Mouse (Mus musculus): ENCODE data around the gene Zfp93. TPM values are rescaled to one million over a fixed set of nuclear protein-coding genes. Genes with fewer than 3 reads are reported as not detected.

Zfp93 gene
- polyA plus RNA-seq, 2 experiments: 0.58 to 0.75 TPM

- no peak for TF ChIP-seq CTCF (IDR thresholded peaks at IDR 0.05; ENCODE audit: low read depth)
- TF ChIP-seq EP300 (IDR thresholded peaks at IDR 0.05; ENCODE audit: low read depth): no peak
- Histone ChIP-seq H3K36me3 (replicated peaks; ENCODE audit: control insufficient read depth, insufficient read depth, low read depth) (no peaks in the 10 kb centered on the region), H3K27ac (no peak overlapping the region), H3K4me2 (ENCODE audit: low read depth) (no peak overlapping the region), H3K9me3 (ENCODE audit: control insufficient read depth, low read length) (no peaks in the 10 kb centered on the region), H3K27me3 (ENCODE audit: control insufficient read depth, insufficient read depth, low read length) (no peaks in the 10 kb centered on the region), H3K4me3 (ENCODE audit: insufficient read depth in 1 of 2, low read depth in 2 of 2, low read length in 2 of 2) (no peak overlapping the region), H3K4me1 (replicated peaks; ENCODE audit: control insufficient read depth in 2 of 2, insufficient read depth in 2 of 2, low read length in 1 of 2) (peaks cover 0 to 9% of the 10 kb centered on the region in 2 experiments; a peak in 2 of 4 replicates), H3K9ac (replicated peaks) (no peak overlapping the region)
- no peak for ATAC-seq (ENCODE audit: insufficient read depth)
- WGBS (ENCODE audit: insufficient replicate concordance): 23% methylated on average over 6 of the region's 6 CpGs
- DNase-seq (ENCODE audit: low read depth in 3 of 3, low spot score in 3 of 3): no peak
Measured at GRCm38 (mm10) chr7:24318942-24319341, 48.7 kb downstream of the Zfp93 start.

DNA sequence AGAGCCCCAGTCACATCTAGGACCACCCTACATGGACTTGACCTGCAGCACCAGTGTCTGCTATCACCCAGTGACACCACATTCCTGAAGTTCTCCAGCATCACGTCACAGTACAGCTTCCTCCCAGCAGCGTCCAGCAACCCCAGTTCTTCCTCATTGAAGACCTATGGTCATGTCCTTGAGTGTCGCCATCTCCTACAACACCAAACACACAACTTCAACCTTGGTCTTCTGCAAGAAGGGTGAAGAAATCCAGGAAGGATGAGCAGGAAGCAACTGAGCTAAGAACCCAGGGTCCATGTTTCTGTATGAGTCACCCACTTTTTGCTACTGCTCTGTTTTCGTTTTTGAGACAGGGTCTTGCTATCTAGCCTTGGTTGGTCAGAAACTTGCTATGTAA is 52.4 kb downstream of the Zfp93 start:
- DNase-seq (ENCODE audit: low read depth in 3 of 3, low spot score in 3 of 3) (no peak), ATAC-seq (ENCODE audit: insufficient read depth) (no peak)
- no peaks in the 10 kb centered on the region for H3K4me1 ChIP-seq (replicated peaks; ENCODE audit: control insufficient read depth in 2 of 2, insufficient read depth in 2 of 2, low read length in 1 of 2)
- no peaks in the 10 kb centered on the region for H3K36me3 ChIP-seq (replicated peaks; ENCODE audit: control insufficient read depth, insufficient read depth, low read depth)
- H3K4me3 ChIP-seq (ENCODE audit: insufficient read depth in 1 of 2, low read depth in 2 of 2, low read length in 2 of 2): no peak overlapping the region
- no peak overlapping the region for H3K4me2 ChIP-seq (ENCODE audit: low read depth)
- H3K27ac ChIP-seq: no peak overlapping the region
- 52% methylated on average over 4 of the region's 4 CpGs for WGBS (ENCODE audit: insufficient replicate concordance)
- H3K9me3 ChIP-seq (ENCODE audit: control insufficient read depth, low read length): no peaks in the 10 kb centered on the region
- no peak for TF ChIP-seq EP300 (IDR thresholded peaks at IDR 0.05; ENCODE audit: low read depth)
- TF ChIP-seq CTCF (IDR thresholded peaks at IDR 0.05; ENCODE audit: low read depth): no peak
- H3K27me3 ChIP-seq (ENCODE audit: control insufficient read depth, insufficient read depth, low read length): peaks cover 2% of the 10 kb centered on the region; the same call in 1 of the 2 replicates
- H3K9ac ChIP-seq (replicated peaks): no peak overlapping the region

GRCm38 (mm10) chr7:24325197-24325596 is 55.0 kb downstream of the Zfp93 start:
- no peak overlapping the region for H3K4me2 ChIP-seq (ENCODE audit: low read depth)

GRCm38 (mm10) chr7:24325675-24326128 is 55.5 kb downstream of the Zfp93 start:
- no peak overlapping the region for H3K27ac ChIP-seq
- peaks cover 2% of the 10 kb centered on the region; the same call in 1 of the 2 replicates for H3K27me3 ChIP-seq (ENCODE audit: control insufficient read depth, insufficient read depth, low read length)
- no peak overlapping the region for H3K4me3 ChIP-seq (ENCODE audit: insufficient read depth in 1 of 2, low read depth in 2 of 2, low read length in 2 of 2)
- H3K9me3 ChIP-seq (ENCODE audit: control insufficient read depth, low read length): no peaks in the 10 kb centered on the region
- no peaks in the 10 kb centered on the region for H3K4me1 ChIP-seq (replicated peaks; ENCODE audit: control insufficient read depth in 2 of 2, insufficient read depth in 2 of 2, low read length in 1 of 2)
- WGBS (ENCODE audit: insufficient replicate concordance): 11% methylated on average over 13 of the region's 13 CpGs
- TF ChIP-seq CTCF (IDR thresholded peaks at IDR 0.05; ENCODE audit: low read depth): no peak
- no peak for TF ChIP-seq EP300 (IDR thresholded peaks at IDR 0.05; ENCODE audit: low read depth)
- no peak overlapping the region for H3K9ac ChIP-seq (replicated peaks)
- ATAC-seq (ENCODE audit: insufficient read depth) (no peak), DNase-seq (ENCODE audit: low read depth in 3 of 3, low spot score in 3 of 3) (no peak)
- no peaks in the 10 kb centered on the region for H3K36me3 ChIP-seq (replicated peaks; ENCODE audit: control insufficient read depth, insufficient read depth, low read depth)
- H3K4me2 ChIP-seq (ENCODE audit: low read depth): no peak overlapping the region

More at GRCm38 (mm10) chr7:24325197-24325596, 55.0 kb downstream of the Zfp93 start:
- TF ChIP-seq EP300 (IDR thresholded peaks at IDR 0.05; ENCODE audit: low read depth) (no peak), CTCF (IDR thresholded peaks at IDR 0.05; ENCODE audit: low read depth) (no peak)
- 65% methylated on average over 6 of the region's 6 CpGs for WGBS (ENCODE audit: insufficient replicate concordance)
- Histone ChIP-seq H3K27ac (no peak overlapping the region), H3K36me3 (replicated peaks; ENCODE audit: control insufficient read depth, insufficient read depth, low read depth) (no peaks in the 10 kb centered on the region), H3K9me3 (ENCODE audit: control insufficient read depth, low read length) (no peaks in the 10 kb centered on the region), H3K4me1 (replicated peaks; ENCODE audit: control insufficient read depth in 2 of 2, insufficient read depth in 2 of 2, low read length in 1 of 2) (no peaks in the 10 kb centered on the region), H3K4me3 (ENCODE audit: insufficient read depth in 1 of 2, low read depth in 2 of 2, low read length in 2 of 2) (no peak overlapping the region), H3K27me3 (ENCODE audit: control insufficient read depth, insufficient read depth, low read length) (peaks cover 2% of the 10 kb centered on the region; the same call in 1 of the 2 replicates), H3K9ac (replicated peaks) (no peak overlapping the region)
- ATAC-seq (ENCODE audit: insufficient read depth) (no peak), DNase-seq (ENCODE audit: low read depth in 3 of 3, low spot score in 3 of 3) (no peak)

GRCm38 (mm10) chr7:24326273-24327135 is 56.3 kb downstream of the Zfp93 start:
- H3K9ac ChIP-seq (replicated peaks): no peak overlapping the region
- no peaks in the 10 kb centered on the region for H3K36me3 ChIP-seq (replicated peaks; ENCODE audit: control insufficient read depth, insufficient read depth, low read depth)
- no peaks in the 10 kb centered on the region for H3K9me3 ChIP-seq (ENCODE audit: control insufficient read depth, low read length)
- WGBS (ENCODE audit: insufficient replicate concordance): 39% methylated on average over 20 of the region's 20 CpGs
- H3K4me3 ChIP-seq (ENCODE audit: insufficient read depth in 1 of 2, low read depth in 2 of 2, low read length in 2 of 2): no peak overlapping the region
- ATAC-seq (ENCODE audit: insufficient read depth): no peak
- H3K27ac ChIP-seq: no peak overlapping the region
- peaks cover 2% of the 10 kb centered on the region; the same call in 1 of the 2 replicates for H3K27me3 ChIP-seq (ENCODE audit: control insufficient read depth, insufficient read depth, low read length)
- no peaks in the 10 kb centered on the region for H3K4me1 ChIP-seq (replicated peaks; ENCODE audit: control insufficient read depth in 2 of 2, insufficient read depth in 2 of 2, low read length in 1 of 2)
- DNase-seq (ENCODE audit: low read depth in 3 of 3, low spot score in 3 of 3): no peak
- TF ChIP-seq EP300 (IDR thresholded peaks at IDR 0.05; ENCODE audit: low read depth) (no peak), CTCF (IDR thresholded peaks at IDR 0.05; ENCODE audit: low read depth) (no peak)
- no peak overlapping the region for H3K4me2 ChIP-seq (ENCODE audit: low read depth)

Other genes starting within 250 kb of the Zfp93 start
- gene Vmn1r183, start 217.2 kb upstream of the Zfp93 start, polyA plus RNA-seq (2012; rRNA removed): not detected in 2 replicates
- not detected in 2 replicates for gene Vmn1r183, start 217.2 kb upstream of the Zfp93 start, polyA plus RNA-seq (2014; fragmentation: Nextera tagmentation; extraction: Ambion mirVana)
- gene Zfp180, start 188.5 kb upstream of the Zfp93 start, polyA plus RNA-seq (2012; rRNA removed): 7.7 and 9.3 TPM in 2 replicates
- gene Zfp180, start 188.5 kb upstream of the Zfp93 start, polyA plus RNA-seq (2014; fragmentation: Nextera tagmentation; extraction: Ambion mirVana): 8.6 and 10.2 TPM in 2 replicates
- 0.28 and 0.36 TPM in 2 replicates for gene Zfp112, start 158.1 kb upstream of the Zfp93 start, polyA plus RNA-seq (2012; rRNA removed)
- 0.22 and 0.29 TPM in 2 replicates for gene Zfp112, start 158.1 kb upstream of the Zfp93 start, polyA plus RNA-seq (2014; fragmentation: Nextera tagmentation; extraction: Ambion mirVana)
- gene Zfp235, start 136.3 kb upstream of the Zfp93 start, polyA plus RNA-seq (2012; rRNA removed): 1.6 and 2.2 TPM in 2 replicates
- gene Zfp235, start 136.3 kb upstream of the Zfp93 start, polyA plus RNA-seq (2014; fragmentation: Nextera tagmentation; extraction: Ambion mirVana): 2.9 and 3.8 TPM in 2 replicates
- 0.14 and 0.17 TPM in 2 replicates for gene Zfp114, start 95.4 kb upstream of the Zfp93 start, polyA plus RNA-seq (2012; rRNA removed)
- 0.24 and 0.56 TPM in 2 replicates for gene Zfp114, start 95.4 kb upstream of the Zfp93 start, polyA plus RNA-seq (2014; fragmentation: Nextera tagmentation; extraction: Ambion mirVana)
- 0.55 and 0.68 TPM in 2 replicates for gene Zfp111, start 59.0 kb upstream of the Zfp93 start, polyA plus RNA-seq (2012; rRNA removed)
- gene Zfp111, start 59.0 kb upstream of the Zfp93 start, polyA plus RNA-seq (2014; fragmentation: Nextera tagmentation; extraction: Ambion mirVana): 1.2 and 1.8 TPM in 2 replicates
- gene Zfp109, start 32.9 kb upstream of the Zfp93 start, polyA plus RNA-seq (2012; rRNA removed): 0.80 and 0.97 TPM in 2 replicates
- 0.65 and 0.73 TPM in 2 replicates for gene Zfp109, start 32.9 kb upstream of the Zfp93 start, polyA plus RNA-seq (2014; fragmentation: Nextera tagmentation; extraction: Ambion mirVana)
- 0.21 and 0.26 TPM in 2 replicates for gene Zfp108, start 15.6 kb upstream of the Zfp93 start, polyA plus RNA-seq (2012; rRNA removed)
- 0.09 and 0.54 TPM in 2 replicates for gene Zfp108, start 15.6 kb upstream of the Zfp93 start, polyA plus RNA-seq (2014; fragmentation: Nextera tagmentation; extraction: Ambion mirVana)
- 2.3 and 2.6 TPM in 2 replicates for gene Zfp61, start 30.8 kb downstream of the Zfp93 start, polyA plus RNA-seq (2012; rRNA removed)
- gene Zfp61, start 30.8 kb downstream of the Zfp93 start, polyA plus RNA-seq (2014; fragmentation: Nextera tagmentation; extraction: Ambion mirVana): 1.6 and 2.1 TPM in 2 replicates
- 1.5 and 1.8 TPM in 2 replicates for gene Zfp94, start 46.2 kb downstream of the Zfp93 start, polyA plus RNA-seq (2012; rRNA removed)
- 1.4 TPM in 2 replicates for gene Zfp94, start 46.2 kb downstream of the Zfp93 start, polyA plus RNA-seq (2014; fragmentation: Nextera tagmentation; extraction: Ambion mirVana)
- gene Tescl, start 63.5 kb downstream of the Zfp93 start, polyA plus RNA-seq (2012; rRNA removed): 0.11 TPM in 1 of 2 replicates, not detected in the other
- gene Tescl, start 63.5 kb downstream of the Zfp93 start, polyA plus RNA-seq (2014; fragmentation: Nextera tagmentation; extraction: Ambion mirVana): not detected in 2 replicates
- not detected in 2 replicates for gene Lypd5, start 78.8 kb downstream of the Zfp93 start, polyA plus RNA-seq (2012; rRNA removed)
- gene Lypd5, start 78.8 kb downstream of the Zfp93 start, polyA plus RNA-seq (2014; fragmentation: Nextera tagmentation; extraction: Ambion mirVana): not detected in 2 replicates
- 112 and 113 TPM in 2 replicates for gene Kcnn4, start 99.8 kb downstream of the Zfp93 start, polyA plus RNA-seq (2012; rRNA removed)
- gene Kcnn4, start 99.8 kb downstream of the Zfp93 start, polyA plus RNA-seq (2014; fragmentation: Nextera tagmentation; extraction: Ambion mirVana): 90.2 and 112 TPM in 2 replicates
- 20.6 and 22.2 TPM in 2 replicates for gene Smg9, start 129.2 kb downstream of the Zfp93 start, polyA plus RNA-seq (2012; rRNA removed)
- gene Smg9, start 129.2 kb downstream of the Zfp93 start, polyA plus RNA-seq (2014; fragmentation: Nextera tagmentation; extraction: Ambion mirVana): 11.2 and 11.8 TPM in 2 replicates
- not detected in 2 replicates for gene Irgc1, start 181.9 kb downstream of the Zfp93 start, polyA plus RNA-seq (2012; rRNA removed)
- not detected in 2 replicates for gene Irgc1, start 181.9 kb downstream of the Zfp93 start, polyA plus RNA-seq (2014; fragmentation: Nextera tagmentation; extraction: Ambion mirVana)
- gene Plaur, start 192.1 kb downstream of the Zfp93 start, polyA plus RNA-seq (2012; rRNA removed): 1.7 and 2.1 TPM in 2 replicates
- gene Plaur, start 192.1 kb downstream of the Zfp93 start, polyA plus RNA-seq (2014; fragmentation: Nextera tagmentation; extraction: Ambion mirVana): 2.7 and 3.5 TPM in 2 replicates
- gene Cadm4, start 211.6 kb downstream of the Zfp93 start, polyA plus RNA-seq (2012; rRNA removed): 0.43 and 0.48 TPM in 2 replicates
- gene Cadm4, start 211.6 kb downstream of the Zfp93 start, polyA plus RNA-seq (2014; fragmentation: Nextera tagmentation; extraction: Ambion mirVana): 0.05 TPM in 1 of 2 replicates, not detected in the other
- 3.8 and 4.0 TPM in 2 replicates for gene Zfp428, start 236.6 kb downstream of the Zfp93 start, polyA plus RNA-seq (2012; rRNA removed)
- gene Zfp428, start 236.6 kb downstream of the Zfp93 start, polyA plus RNA-seq (2014; fragmentation: Nextera tagmentation; extraction: Ambion mirVana): 2.3 TPM in 2 replicates
- not detected in 2 replicates for gene AC161166.1, start 242.0 kb downstream of the Zfp93 start, polyA plus RNA-seq (2012; rRNA removed)
- not detected in 2 replicates for gene AC161166.1, start 242.0 kb downstream of the Zfp93 start, polyA plus RNA-seq (2014; fragmentation: Nextera tagmentation; extraction: Ambion mirVana)

Data from liver, embryonic 14.5 days (tissue).